Mouse (Mus musculus): ENCODE results near the gene Unk. TPM values are rescaled to one million over a fixed set of nuclear protein-coding genes. Genes with fewer than 3 reads are reported as not detected.

Unk gene
- 121 and 123 TPM in 2 replicates for polyA plus RNA-seq (2012; rRNA removed)

DNA sequence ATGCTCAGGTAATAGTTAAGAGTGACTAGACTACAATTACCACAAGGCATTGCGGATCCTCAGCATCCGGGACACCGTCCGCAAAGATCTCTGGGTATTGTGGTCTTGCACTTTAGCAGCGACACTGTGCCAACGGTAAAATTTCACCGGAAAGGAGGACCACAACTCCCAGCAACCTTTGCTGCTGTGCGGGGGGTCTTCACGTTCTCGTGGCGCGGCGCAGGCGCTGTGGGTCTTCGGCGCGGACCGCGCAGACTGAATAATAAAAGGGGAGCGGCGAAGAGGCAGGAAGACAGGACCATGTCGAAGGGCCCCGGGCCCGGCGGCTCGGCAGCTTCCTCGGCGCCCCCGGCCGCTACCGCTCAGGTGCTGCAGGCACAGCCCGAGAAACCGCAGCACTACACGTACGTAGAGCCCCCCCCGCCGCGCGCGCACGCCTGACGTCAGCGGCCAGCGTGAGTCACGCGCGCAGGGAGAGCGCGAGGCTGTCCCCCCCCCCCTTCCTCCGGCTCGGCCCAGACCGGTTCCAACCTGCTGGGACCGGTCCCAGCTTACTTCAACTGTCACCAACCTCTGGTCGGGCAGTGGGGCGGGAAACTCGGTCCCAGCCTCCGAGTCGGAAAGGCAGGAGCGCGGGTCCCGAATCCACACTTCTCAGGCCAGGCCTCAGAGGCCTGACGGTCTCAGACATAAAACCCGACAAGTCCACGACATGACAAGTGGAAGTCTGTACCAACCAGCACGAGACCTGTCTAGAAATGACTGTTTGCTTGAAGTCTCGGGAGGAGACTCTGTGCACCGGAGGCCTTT is at the start of gene Unk:
TSS of gene Unk (plus strand) at position 235 of the 810 bp plus-strand sequence.
- peak within 1 kb of the TSS; percentile 84 for H3K27ac ChIP-seq (ENCODE audit: control insufficient read depth, insufficient read depth, low read length)
- H3K27me3 ChIP-seq (ENCODE audit: control insufficient read depth, insufficient read depth, low read length): no peaks in the 10 kb centered on the region
- TF ChIP-seq POLR2A (IDR thresholded peaks at IDR 0.05; ENCODE audit: control insufficient read depth, extremely low read depth, insufficient read depth, low read length, poor library complexity) (peak; percentile 48; the same call in 1 of the 2 replicates), CTCF (IDR thresholded peaks at IDR 0.05; ENCODE audit: borderline replicate concordance, control insufficient read depth, extremely low read depth, insufficient read depth, low read length, poor library complexity) (no peak)
- H3K4me1 ChIP-seq (replicated peaks; ENCODE audit: control insufficient read depth, insufficient read depth, low read length): peaks cover 6% of the 10 kb centered on the region
- DNase-seq: peak; percentile 97
- peak within 1 kb of the TSS; percentile 54 for H3K4me3 ChIP-seq (ENCODE audit: control insufficient read depth, insufficient read depth, low read length)
- WGBS: under 1% methylated on average over 67 of the region's 67 CpGs
- H3K36me3 ChIP-seq (ENCODE audit: control insufficient read depth, insufficient read depth, low read length): no peaks in the 10 kb centered on the region

DNA sequence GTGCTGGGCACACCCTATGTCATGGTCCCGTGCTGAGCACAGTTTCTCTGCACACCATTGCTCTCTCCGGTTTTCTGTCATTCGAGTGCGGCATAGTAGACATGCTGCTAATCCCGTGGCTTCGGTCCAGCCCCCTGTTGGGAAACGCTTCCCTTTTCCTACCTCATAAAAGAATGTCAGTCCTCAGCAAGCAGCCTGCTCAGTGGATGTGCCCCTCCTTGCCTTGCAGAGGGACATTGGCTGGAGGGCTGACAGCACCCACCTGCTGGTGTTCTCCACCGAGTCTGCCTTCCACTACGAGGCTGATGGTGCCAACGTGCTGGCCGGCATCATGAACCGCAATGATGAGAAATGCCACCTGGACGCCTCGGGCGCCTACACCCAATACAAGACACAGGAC is 47.6 kb upstream of the Unk start:
- TF ChIP-seq CTCF (IDR thresholded peaks at IDR 0.05; ENCODE audit: borderline replicate concordance, control insufficient read depth, extremely low read depth, insufficient read depth, low read length, poor library complexity): no peak
- TF ChIP-seq POLR2A (IDR thresholded peaks at IDR 0.05; ENCODE audit: control insufficient read depth, extremely low read depth, insufficient read depth, low read length, poor library complexity): no peak
- Histone ChIP-seq H3K4me1 (replicated peaks; ENCODE audit: control insufficient read depth, insufficient read depth, low read length) (no peaks in the 10 kb centered on the region), H3K27me3 (ENCODE audit: control insufficient read depth, insufficient read depth, low read length) (no peaks in the 10 kb centered on the region), H3K4me3 (ENCODE audit: control insufficient read depth, insufficient read depth, low read length) (no peak overlapping the region), H3K36me3 (ENCODE audit: control insufficient read depth, insufficient read depth, low read length) (no peaks in the 10 kb centered on the region), H3K27ac (ENCODE audit: control insufficient read depth, insufficient read depth, low read length) (no peak overlapping the region)
- no peak for DNase-seq
- 97% methylated on average over 15 of the region's 15 CpGs for WGBS

DNA sequence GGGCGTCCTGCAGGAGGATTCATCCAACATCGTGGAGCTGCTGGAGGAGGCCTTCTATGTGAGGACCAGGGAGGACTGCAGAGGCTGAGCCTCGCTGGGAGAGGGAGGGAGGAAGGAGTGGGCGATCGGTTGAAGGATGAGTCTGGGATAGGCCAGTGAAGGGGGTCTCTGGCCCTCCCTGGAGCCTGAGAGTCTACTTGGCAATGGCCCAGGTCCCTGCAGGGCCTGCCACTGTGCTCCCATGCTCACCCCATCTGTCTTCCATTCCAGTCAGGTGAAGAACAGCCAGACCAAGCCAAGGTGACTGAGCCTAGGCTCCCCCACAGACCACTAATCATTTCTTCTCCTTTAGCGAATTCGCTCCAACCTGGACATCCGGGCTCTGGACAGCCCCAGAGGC is 46.8 kb upstream of the Unk start:
- no peak overlapping the region for H3K27ac ChIP-seq (ENCODE audit: control insufficient read depth, insufficient read depth, low read length)
- H3K4me3 ChIP-seq (ENCODE audit: control insufficient read depth, insufficient read depth, low read length): no peak overlapping the region
- DNase-seq: no peak
- no peaks in the 10 kb centered on the region for H3K36me3 ChIP-seq (ENCODE audit: control insufficient read depth, insufficient read depth, low read length)
- WGBS: 96% methylated on average over 8 of the region's 8 CpGs
- TF ChIP-seq CTCF (IDR thresholded peaks at IDR 0.05; ENCODE audit: borderline replicate concordance, control insufficient read depth, extremely low read depth, insufficient read depth, low read length, poor library complexity) (no peak), POLR2A (IDR thresholded peaks at IDR 0.05; ENCODE audit: control insufficient read depth, extremely low read depth, insufficient read depth, low read length, poor library complexity) (no peak)
- H3K27me3 ChIP-seq (ENCODE audit: control insufficient read depth, insufficient read depth, low read length): no peaks in the 10 kb centered on the region
- H3K4me1 ChIP-seq (replicated peaks; ENCODE audit: control insufficient read depth, insufficient read depth, low read length): no peaks in the 10 kb centered on the region

DNA sequence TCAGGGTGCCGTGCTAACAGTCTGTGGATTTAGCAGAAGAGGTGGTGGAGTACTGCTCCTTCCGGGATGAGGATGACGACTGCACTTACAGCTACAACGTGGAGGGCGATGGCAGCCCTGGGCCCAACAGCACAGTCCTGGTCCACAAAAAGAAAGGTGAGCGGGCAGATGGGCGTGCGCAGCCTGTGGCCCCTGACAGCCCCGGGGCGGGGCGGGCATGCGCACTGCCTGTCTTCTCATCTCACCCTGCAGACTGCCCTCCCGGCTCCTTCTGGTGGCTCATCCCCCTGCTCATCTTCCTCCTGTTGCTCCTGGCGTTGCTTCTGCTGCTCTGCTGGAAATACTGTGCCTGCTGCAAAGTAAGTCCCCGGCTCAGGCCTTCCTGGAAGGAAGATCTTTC is 40.4 kb upstream of the Unk start:
- H3K27ac ChIP-seq (ENCODE audit: control insufficient read depth, insufficient read depth, low read length): no peak overlapping the region
- TF ChIP-seq CTCF (IDR thresholded peaks at IDR 0.05; ENCODE audit: borderline replicate concordance, control insufficient read depth, extremely low read depth, insufficient read depth, low read length, poor library complexity) (no peak), POLR2A (IDR thresholded peaks at IDR 0.05; ENCODE audit: control insufficient read depth, extremely low read depth, insufficient read depth, low read length, poor library complexity) (no peak)
- H3K36me3 ChIP-seq (ENCODE audit: control insufficient read depth, insufficient read depth, low read length): no peaks in the 10 kb centered on the region
- H3K4me1 ChIP-seq (replicated peaks; ENCODE audit: control insufficient read depth, insufficient read depth, low read length): no peaks in the 10 kb centered on the region
- DNase-seq: no peak
- H3K27me3 ChIP-seq (ENCODE audit: control insufficient read depth, insufficient read depth, low read length): no peaks in the 10 kb centered on the region; the same call in 1 of the 2 replicates
- H3K4me3 ChIP-seq (ENCODE audit: control insufficient read depth, insufficient read depth, low read length): no peak overlapping the region
- WGBS: 75% methylated on average over 15 of the region's 15 CpGs

DNA sequence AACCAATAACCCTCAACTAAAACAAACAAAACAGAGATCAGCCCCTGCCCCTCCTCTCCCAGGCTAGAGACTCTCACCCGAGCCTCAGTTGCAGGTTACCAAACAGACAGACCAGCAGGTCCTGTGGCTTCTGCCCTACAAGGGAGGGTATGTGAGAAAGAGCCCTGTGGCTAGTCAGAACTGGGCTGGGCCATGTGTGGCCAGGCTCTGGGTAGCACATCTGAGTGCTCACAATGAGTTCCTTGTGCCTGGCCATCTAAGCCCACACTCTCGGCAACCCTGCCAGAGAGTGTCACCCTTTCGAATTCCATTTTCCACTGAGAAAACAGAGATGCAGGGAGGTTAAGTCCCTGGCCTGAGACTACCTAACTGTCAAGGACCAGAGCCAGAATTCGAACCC is 38.0 kb upstream of the Unk start:
- WGBS: 81% methylated on average over 4 of the region's 4 CpGs
- Histone ChIP-seq H3K4me3 (ENCODE audit: control insufficient read depth, insufficient read depth, low read length) (no peak overlapping the region), H3K27me3 (ENCODE audit: control insufficient read depth, insufficient read depth, low read length) (no peaks in the 10 kb centered on the region; the same call in 1 of the 2 replicates), H3K36me3 (ENCODE audit: control insufficient read depth, insufficient read depth, low read length) (no peaks in the 10 kb centered on the region), H3K27ac (ENCODE audit: control insufficient read depth, insufficient read depth, low read length) (no peak overlapping the region), H3K4me1 (replicated peaks; ENCODE audit: control insufficient read depth, insufficient read depth, low read length) (no peaks in the 10 kb centered on the region)
- no peak for TF ChIP-seq CTCF (IDR thresholded peaks at IDR 0.05; ENCODE audit: borderline replicate concordance, control insufficient read depth, extremely low read depth, insufficient read depth, low read length, poor library complexity)
- TF ChIP-seq POLR2A (IDR thresholded peaks at IDR 0.05; ENCODE audit: control insufficient read depth, extremely low read depth, insufficient read depth, low read length, poor library complexity): no peak
- DNase-seq: no peak

DNA sequence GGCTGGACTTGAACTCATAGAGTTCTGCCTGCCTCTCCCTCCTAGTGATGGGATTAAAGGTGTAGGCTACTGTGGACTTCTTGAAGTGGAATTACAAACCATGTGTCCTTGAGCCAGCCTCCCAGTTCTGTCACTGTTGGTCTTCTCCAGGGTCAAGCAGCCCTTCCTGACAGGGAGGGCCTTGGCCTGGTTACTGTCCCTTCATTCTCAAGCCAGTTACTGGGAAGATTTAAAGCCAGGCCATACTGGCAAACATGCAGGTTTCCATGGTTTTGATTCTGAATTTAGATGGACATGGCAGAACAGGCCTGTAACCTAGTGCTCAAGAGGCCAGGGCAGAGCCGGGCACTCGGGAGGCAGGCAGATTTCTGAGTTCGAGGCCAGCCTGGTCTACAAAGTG is 34.9 kb upstream of the Unk start:
- no peak for TF ChIP-seq CTCF (IDR thresholded peaks at IDR 0.05; ENCODE audit: borderline replicate concordance, control insufficient read depth, extremely low read depth, insufficient read depth, low read length, poor library complexity)
- no peak for TF ChIP-seq POLR2A (IDR thresholded peaks at IDR 0.05; ENCODE audit: control insufficient read depth, extremely low read depth, insufficient read depth, low read length, poor library complexity)
- no peak for DNase-seq
- Histone ChIP-seq H3K27me3 (ENCODE audit: control insufficient read depth, insufficient read depth, low read length) (no peaks in the 10 kb centered on the region), H3K4me3 (ENCODE audit: control insufficient read depth, insufficient read depth, low read length) (no peak overlapping the region), H3K36me3 (ENCODE audit: control insufficient read depth, insufficient read depth, low read length) (no peaks in the 10 kb centered on the region), H3K4me1 (replicated peaks; ENCODE audit: control insufficient read depth, insufficient read depth, low read length) (peaks cover 3% of the 10 kb centered on the region), H3K27ac (ENCODE audit: control insufficient read depth, insufficient read depth, low read length) (no peak overlapping the region)
- WGBS: 98% methylated on average over 3 of the region's 3 CpGs

All from thymus, adult 2 months (tissue).